Mouse (Mus musculus) NIH3T3 (cell line): ENCODE measurements at regions not wholly inside any gene's neighbourhood (a gene's known extent, or its start where the extent isn't known, plus 50 kb on each side); places are given as distances from the start of the nearest gene placed in this dataset.

ENCODE experiments used
- DNase-seq: peaks from one replicate; pipeline ENCODE4 v3.0.0-alpha.2; 2012; ENCODE audit warnings: low read depth

DNA sequence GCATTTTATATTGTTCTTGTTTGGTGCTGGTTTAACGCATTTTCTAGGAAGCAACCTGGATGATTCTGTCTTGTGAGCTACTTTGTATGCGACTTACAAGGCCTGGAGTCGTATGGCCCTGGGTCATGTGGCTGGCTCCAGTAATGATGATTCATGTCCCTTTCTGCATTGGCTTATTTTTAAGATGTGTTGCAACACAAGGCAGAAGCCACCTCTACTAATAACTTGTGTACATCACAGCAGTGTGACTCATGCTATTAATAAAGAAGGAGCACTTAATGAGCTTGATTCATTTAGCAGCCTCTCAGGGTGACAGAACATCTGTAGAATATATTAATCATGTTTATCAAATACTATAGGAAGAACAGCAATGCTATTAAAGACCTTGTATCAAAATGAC lies 84.0 kb downstream of the Slc5a7 start:
- no peak for DNase-seq

DNA sequence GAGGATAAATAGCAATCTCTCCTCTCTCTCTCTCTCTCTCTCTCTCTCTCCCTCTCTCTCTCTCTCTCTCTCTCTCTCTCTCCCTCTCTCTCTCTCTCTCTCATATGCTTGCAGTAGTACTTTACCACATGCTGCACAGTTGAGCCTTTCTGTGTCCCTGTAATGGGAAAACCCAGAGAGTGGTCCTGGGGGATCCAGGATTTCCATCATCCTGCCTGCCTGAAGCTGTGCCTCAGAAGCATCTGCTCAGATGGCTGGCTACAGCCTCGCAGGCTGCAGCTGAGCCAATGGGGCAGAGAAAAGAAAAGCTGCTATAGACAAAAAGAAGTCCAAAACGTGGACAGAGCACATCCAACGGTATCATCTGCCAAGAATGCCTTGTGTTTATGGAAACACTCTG lies 97.1 kb downstream of the Slc5a7 start:
- no peak for DNase-seq

DNA sequence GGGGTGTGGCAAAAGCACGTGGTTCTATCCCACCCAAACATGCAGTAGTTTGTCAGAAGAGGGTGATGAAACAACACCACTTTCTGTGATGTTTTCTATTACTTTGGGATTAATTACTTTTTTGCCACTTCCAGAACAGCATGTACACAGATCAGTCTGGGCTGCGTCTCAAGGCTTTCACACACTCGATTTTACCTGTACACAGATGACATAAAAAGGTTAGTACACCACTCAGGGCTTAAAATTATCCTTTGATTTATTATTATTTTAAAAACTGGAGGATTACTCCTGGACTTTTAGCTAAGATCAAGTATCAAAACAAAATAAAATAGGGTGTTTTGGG lies 106.6 kb downstream of the Slc5a7 start:
- no peak for DNase-seq

DNA sequence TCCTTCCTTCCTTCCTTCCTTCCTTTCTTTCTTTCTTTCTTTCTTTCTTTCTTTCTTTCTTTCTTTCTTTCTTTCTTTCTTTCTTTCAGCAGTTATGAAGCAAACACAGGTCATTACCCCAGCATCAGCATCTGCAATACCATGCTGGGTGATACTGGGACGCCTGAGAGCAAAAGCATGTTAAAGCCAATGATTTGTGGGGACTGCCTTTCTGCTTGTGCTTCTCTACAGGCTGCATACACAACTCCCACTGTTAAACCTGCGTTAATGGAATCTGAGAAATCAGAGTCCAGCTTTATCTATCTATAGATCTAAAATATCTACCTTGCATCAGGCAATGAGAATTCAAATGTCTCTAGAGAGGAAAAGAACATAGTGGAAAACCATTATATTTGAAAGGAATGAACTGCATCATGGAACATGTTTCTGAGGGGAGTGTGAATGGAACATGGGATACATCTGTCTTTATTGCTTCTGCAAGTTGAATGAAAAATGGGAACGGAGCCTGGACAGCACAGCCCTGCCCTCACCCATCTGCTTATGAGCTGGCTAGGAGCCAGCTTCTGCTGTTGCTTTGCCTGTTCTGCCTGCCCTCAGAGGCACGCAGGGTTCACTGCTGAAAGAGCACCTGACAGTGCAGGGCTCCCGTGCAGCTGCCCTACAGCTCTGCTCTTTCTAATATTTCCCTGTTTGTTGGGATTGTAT lies 107.2 kb downstream of the Slc5a7 start:
- peak; percentile 5 for DNase-seq

DNA sequence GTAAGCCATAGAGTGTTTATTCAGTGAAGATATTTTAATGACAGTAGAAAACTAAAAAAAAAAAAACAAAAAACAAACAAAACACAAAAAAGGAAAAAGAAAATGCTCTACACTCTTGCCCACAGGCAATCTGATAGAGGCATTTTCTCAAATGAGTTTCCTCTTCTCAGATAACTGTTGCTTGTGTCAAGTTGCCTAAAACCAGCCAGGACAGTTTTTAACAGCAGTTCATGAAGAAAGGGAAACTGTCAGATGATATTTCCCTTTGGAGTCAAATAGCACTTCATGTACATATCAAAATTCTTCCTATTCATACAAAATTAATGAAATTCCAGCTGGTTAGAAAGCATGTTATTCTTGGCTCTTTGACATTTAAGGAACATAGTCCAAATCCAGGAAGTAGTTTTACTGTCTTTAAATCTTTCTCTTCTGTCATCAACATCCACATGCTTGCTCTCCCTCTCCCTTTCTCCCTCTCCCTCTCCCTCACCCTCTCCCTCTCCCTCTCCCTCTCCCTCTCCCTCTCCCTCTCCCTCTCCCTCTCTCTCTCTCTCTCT lies 109.8 kb downstream of the Slc5a7 start:
- DNase-seq = peak; percentile 2

DNA sequence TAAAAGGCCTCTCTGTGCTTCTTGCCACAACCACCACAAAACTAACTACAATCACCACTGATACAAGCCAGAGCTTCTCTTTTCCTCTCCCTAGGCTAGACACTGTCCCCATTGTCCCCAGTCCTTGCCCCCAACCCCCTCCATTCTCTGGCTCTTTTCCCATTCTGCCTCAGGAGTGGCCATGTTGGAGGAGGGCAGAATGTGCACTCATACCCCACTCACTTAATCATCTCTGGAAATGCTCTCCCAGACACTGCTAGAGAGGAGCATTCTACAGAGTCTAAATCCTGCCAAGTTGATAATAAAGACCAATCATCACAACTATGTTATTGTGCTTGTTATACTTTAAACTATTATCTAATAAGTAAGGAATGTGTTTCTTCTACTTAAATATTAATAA lies 116.8 kb downstream of the Slc5a7 start:
- no peak for DNase-seq

DNA sequence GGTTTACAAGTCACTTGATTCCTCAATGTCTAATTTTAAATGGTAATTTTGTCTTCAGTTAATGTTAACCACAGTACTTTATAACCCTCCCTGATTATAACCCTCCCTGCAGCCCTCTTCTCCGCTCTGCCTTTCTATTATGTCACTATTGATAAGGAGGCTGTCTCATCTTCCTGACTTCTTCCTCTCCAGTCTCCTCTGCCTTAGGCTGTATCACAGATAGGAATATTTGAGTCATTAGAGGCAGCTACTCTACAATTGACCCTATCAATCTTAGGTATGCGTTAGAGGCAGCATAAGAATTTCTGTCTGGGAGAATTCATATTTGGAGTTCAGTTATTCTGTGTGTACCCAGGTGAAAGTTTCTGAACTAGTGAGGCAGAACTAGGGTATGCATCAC lies 118.3 kb downstream of the Slc5a7 start:
- DNase-seq = no peak

DNA sequence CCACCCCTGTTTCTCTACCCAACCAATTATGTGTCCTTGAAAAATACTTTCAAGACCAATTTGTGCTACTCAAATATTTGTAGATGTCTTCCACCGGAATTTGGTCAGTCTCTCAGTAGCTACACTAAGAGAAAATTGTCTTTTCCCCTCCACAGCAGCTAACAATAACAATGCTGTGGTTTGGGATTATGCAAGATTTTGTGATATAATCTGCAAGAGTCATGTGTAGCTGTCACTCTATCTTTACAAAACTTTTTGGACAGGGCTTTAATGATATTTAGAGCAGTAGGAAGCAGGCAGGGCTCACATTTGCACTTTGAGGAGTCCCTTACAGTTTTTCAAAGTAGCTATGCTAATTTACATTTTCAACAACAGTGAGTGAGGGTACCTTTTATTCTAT lies 128.1 kb downstream of the Slc5a7 start:
- DNase-seq = no peak

DNA sequence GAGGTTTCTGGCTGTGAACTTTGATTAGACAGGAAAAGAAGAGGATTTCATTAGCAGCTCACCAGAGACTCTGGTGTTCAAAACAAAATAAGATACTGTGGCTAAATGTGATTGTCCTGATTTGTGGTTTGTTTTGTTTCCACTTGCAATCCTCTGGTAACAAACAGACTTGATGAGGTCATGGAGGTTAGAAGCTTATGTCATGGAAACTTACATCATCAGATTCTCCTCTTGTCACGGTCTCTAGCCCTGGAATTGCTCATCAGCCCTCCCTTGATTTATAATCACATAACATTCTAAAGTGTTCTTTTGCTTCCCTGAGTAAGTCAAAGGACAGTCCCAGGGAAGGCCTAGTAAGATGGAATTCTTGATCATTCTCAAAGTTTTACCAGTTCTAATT lies 130.8 kb downstream of the Slc5a7 start:
- no peak for DNase-seq

DNA sequence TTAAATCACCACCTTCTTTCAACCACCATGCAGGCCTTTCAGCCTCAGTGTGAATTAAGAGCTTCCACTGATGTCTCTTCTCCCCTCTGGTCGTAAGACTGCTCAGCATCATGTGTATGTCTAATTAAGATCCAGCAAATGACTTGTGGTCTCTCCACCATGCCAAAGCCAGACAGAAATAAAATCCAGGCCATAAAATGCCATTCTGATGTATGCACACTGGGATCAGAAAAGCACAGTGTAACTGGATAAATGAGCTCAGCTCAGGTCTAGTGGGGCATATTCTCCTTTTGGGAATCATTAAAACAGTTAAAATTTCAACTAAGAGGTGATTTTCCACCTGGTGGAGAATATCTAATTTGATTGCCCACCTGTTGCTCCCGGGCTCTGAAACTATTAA lies 136.5 kb downstream of the Slc5a7 start:
- DNase-seq = no peak

DNA sequence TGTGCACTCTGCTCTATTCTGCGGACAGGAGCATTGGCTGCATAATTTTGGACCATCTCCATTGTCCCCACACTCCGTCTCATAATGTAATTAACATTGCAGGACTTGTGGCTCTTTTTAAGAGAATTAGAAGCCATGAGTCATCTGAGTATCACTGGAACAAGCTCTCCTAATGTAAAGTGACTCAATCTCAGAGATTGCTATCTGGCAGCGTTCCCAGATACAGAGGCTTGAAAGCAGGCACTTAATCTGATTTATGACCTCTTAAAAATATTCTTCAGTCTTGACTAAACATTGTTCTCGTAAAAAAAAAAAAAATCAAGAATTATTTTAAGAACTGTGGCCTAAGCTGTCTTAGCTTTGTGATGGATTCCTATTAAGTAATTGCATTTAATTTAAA lies 140.1 kb downstream of the Slc5a7 start:
- DNase-seq = peak; percentile 79

DNA sequence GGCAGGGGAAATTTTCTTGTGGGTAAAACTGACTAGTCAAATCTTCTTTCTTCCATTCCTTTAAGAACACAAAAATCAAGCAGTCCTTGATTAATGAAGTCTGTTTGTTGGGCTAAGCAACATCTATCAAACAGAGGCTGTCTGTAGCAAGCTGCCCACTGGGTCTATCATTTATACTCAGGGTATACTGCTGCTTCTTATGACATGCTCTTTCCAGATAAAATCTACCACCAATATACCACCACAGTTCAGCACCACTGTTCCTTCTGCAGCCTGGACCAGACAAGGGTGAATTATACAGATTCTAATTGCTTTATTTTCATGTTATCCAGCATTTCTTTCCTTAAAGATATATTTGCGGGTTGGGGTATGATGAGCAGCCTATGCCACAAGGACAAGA lies 140.5 kb downstream of the Slc5a7 start:
- no peak for DNase-seq

DNA sequence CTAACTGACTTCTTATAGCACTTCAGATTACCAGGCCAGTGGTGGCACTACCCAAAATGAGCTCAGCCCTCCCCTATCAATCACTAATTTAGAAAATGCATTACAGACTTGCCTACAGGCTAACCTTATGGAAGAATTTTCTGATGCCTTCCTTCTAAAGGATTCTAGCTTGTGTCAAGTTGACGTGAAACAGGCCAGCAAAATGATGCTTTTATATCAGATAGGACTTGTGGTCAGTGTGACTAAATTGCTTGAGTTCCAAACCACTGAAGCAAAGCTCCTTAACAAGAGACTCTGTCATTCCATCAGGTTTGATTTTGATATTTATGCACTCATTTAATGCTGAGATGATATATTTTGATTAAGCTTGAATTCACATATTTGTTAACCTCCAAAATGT lies 143.0 kb downstream of the Slc5a7 start:
- no peak for DNase-seq

DNA sequence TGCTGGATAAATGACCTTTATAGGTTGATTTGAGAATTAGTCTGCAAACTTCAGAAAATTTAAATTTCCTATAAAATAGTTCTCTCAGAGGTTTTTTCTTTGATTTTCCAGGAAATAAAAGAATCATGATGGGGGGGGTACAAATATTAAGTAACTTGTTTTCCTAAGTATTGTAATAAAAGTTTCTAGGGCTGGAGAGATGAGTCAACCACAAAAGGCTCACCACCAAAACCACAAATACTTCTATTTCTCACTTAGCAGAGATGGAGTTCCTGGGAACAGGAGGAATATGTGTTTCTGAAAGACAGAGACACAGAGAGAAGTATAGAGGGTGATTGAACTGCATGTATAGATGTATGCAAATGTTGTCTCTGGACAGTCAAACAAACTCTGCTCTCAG lies 144.3 kb downstream of the Slc5a7 start:
- no peak for DNase-seq
